Mouse (Mus musculus): ENCODE results near the gene Dtx4. TPM values are rescaled to one million over a fixed set of nuclear protein-coding genes. Genes with fewer than 3 reads are reported as not detected.
"Not testable (repeated sequence)": the region's sequence is repeated elsewhere in the genome, so short reads cannot be mapped to it uniquely, and the experiment has no call there.

Dtx4 gene
- 44.1 and 50.6 TPM in 2 replicates for polyA plus RNA-seq (2014; fragmentation: Nextera tagmentation; extraction: Ambion mirVana)

GRCm38 (mm10) chr19:12501370-12502347 lies at the start of gene Dtx4:
Gene Dtx4 (minus strand): TSS chr19:12501454.
- H3K9me3 ChIP-seq (ENCODE audit: control insufficient read depth, low read length), result no peaks in the 10 kb centered on the region
- no peaks in the 10 kb centered on the region for H3K27me3 ChIP-seq (ENCODE audit: control insufficient read depth, insufficient read depth, low read length)
- H3K4me2 ChIP-seq (replicated peaks), result peak within 1 kb of the TSS; percentile 82
- DNase-seq (ENCODE audit: low spot score) (peak; percentile 96), ATAC-seq (ENCODE audit: low FRiP score) (peak; percentile 91)
- H3K36me3 ChIP-seq (replicated peaks; ENCODE audit: control insufficient read depth, insufficient read depth), result peaks cover 7% of the 10 kb centered on the region; the same call in 1 of the 2 replicates
- peak within 1 kb of the TSS; percentile 96 for H3K4me3 ChIP-seq (replicated peaks; ENCODE audit: low read length)
- WGBS, result under 1% methylated on average over 74 of the region's 80 CpGs
- peaks cover 23% of the 10 kb centered on the region for H3K4me1 ChIP-seq (replicated peaks; ENCODE audit: control insufficient read depth, insufficient read depth, low read length)
- H3K27ac ChIP-seq, result peak within 1 kb of the TSS; percentile 97
- H3K9ac ChIP-seq, result peak within 1 kb of the TSS; percentile 97

- WGBS, result 46% methylated on average over 5 of the region's 5 CpGs
- no peak for DNase-seq (ENCODE audit: low spot score)
- H3K4me1 ChIP-seq (replicated peaks; ENCODE audit: control insufficient read depth, insufficient read depth, low read length), result no peaks in the 10 kb centered on the region
- H3K27me3 ChIP-seq (ENCODE audit: control insufficient read depth, insufficient read depth, low read length), result no peaks in the 10 kb centered on the region
- H3K27ac ChIP-seq, result no peak overlapping the region
- H3K9ac ChIP-seq, result no peak overlapping the region
- no peak for ATAC-seq (ENCODE audit: low FRiP score)
- H3K36me3 ChIP-seq (replicated peaks; ENCODE audit: control insufficient read depth, insufficient read depth), result no peaks in the 10 kb centered on the region
- H3K9me3 ChIP-seq (ENCODE audit: control insufficient read depth, low read length), result no peaks in the 10 kb centered on the region
- no peak overlapping the region for H3K4me3 ChIP-seq (replicated peaks; ENCODE audit: low read length)
- no peak overlapping the region for H3K4me2 ChIP-seq (replicated peaks)
These were observed 49.0 kb upstream of the Dtx4 start for GRCm38 (mm10) chr19:12550005-12550942.

GRCm38 (mm10) chr19:12549166-12549565 lies 47.9 kb upstream of the Dtx4 start:
- ATAC-seq (ENCODE audit: low FRiP score), result no peak
- WGBS, result 84% methylated on average over 5 of the region's 5 CpGs

GRCm38 (mm10) chr19:12545440-12545839 lies 44.2 kb upstream of the Dtx4 start, which contains the start of gene Fam111a:
Gene Fam111a (plus strand): TSS chr19:12545740.
- H3K9me3 ChIP-seq (ENCODE audit: control insufficient read depth, low read length); H3K27me3 ChIP-seq (ENCODE audit: control insufficient read depth, insufficient read depth, low read length); H3K4me1 ChIP-seq (replicated peaks; ENCODE audit: control insufficient read depth, insufficient read depth, low read length); H3K4me2 ChIP-seq (replicated peaks); H3K27ac ChIP-seq; H3K36me3 ChIP-seq (replicated peaks; ENCODE audit: control insufficient read depth, insufficient read depth); DNase-seq (ENCODE audit: low spot score); H3K9ac ChIP-seq; H3K4me3 ChIP-seq (replicated peaks; ENCODE audit: low read length); ATAC-seq (ENCODE audit: low FRiP score): not testable (repeated sequence)
- 96% methylated on average over 11 of the region's 11 CpGs for WGBS

More at GRCm38 (mm10) chr19:12549166-12549565, 47.9 kb upstream of the Dtx4 start:
- DNase-seq (ENCODE audit: low spot score), result no peak
- no peak overlapping the region for H3K4me2 ChIP-seq (replicated peaks)
- no peaks in the 10 kb centered on the region for H3K36me3 ChIP-seq (replicated peaks; ENCODE audit: control insufficient read depth, insufficient read depth)
- no peaks in the 10 kb centered on the region for H3K9me3 ChIP-seq (ENCODE audit: control insufficient read depth, low read length)
- H3K27me3 ChIP-seq (ENCODE audit: control insufficient read depth, insufficient read depth, low read length), result no peaks in the 10 kb centered on the region
- no peaks in the 10 kb centered on the region for H3K4me1 ChIP-seq (replicated peaks; ENCODE audit: control insufficient read depth, insufficient read depth, low read length)
- no peak overlapping the region for H3K4me3 ChIP-seq (replicated peaks; ENCODE audit: low read length)
- no peak overlapping the region for H3K27ac ChIP-seq
- no peak overlapping the region for H3K9ac ChIP-seq

- no peak for ATAC-seq (ENCODE audit: low FRiP score)
- H3K4me2 ChIP-seq (replicated peaks), result no peak overlapping the region
- no peak overlapping the region for H3K4me3 ChIP-seq (replicated peaks; ENCODE audit: low read length)
- H3K4me1 ChIP-seq (replicated peaks; ENCODE audit: control insufficient read depth, insufficient read depth, low read length), result no peaks in the 10 kb centered on the region
- H3K36me3 ChIP-seq (replicated peaks; ENCODE audit: control insufficient read depth, insufficient read depth), result no peaks in the 10 kb centered on the region
- WGBS, result 38% methylated on average over 2 of the region's 2 CpGs
- no peak overlapping the region for H3K27ac ChIP-seq
- DNase-seq (ENCODE audit: low spot score), result no peak
- no peaks in the 10 kb centered on the region for H3K27me3 ChIP-seq (ENCODE audit: control insufficient read depth, insufficient read depth, low read length)
- H3K9ac ChIP-seq, result no peak overlapping the region
- H3K9me3 ChIP-seq (ENCODE audit: control insufficient read depth, low read length), result no peaks in the 10 kb centered on the region
These were observed 40.4 kb upstream of the Dtx4 start for GRCm38 (mm10) chr19:12541644-12542043.

GRCm38 (mm10) chr19:12540727-12541126 lies 39.5 kb upstream of the Dtx4 start:
- 77% methylated on average over 3 of the region's 3 CpGs for WGBS
- no peak overlapping the region for H3K4me3 ChIP-seq (replicated peaks; ENCODE audit: low read length)
- no peak overlapping the region for H3K27ac ChIP-seq
- no peak for ATAC-seq (ENCODE audit: low FRiP score)
- H3K27me3 ChIP-seq (ENCODE audit: control insufficient read depth, insufficient read depth, low read length), result no peaks in the 10 kb centered on the region
- no peaks in the 10 kb centered on the region for H3K4me1 ChIP-seq (replicated peaks; ENCODE audit: control insufficient read depth, insufficient read depth, low read length)
- no peaks in the 10 kb centered on the region for H3K9me3 ChIP-seq (ENCODE audit: control insufficient read depth, low read length)
- H3K4me2 ChIP-seq (replicated peaks), result no peak overlapping the region
- no peak overlapping the region for H3K9ac ChIP-seq
- no peak for DNase-seq (ENCODE audit: low spot score)
- no peaks in the 10 kb centered on the region for H3K36me3 ChIP-seq (replicated peaks; ENCODE audit: control insufficient read depth, insufficient read depth)

- Histone ChIP-seq H3K4me2 (replicated peaks) (no peak overlapping the region), H3K4me3 (replicated peaks; ENCODE audit: low read length) (no peak overlapping the region), H3K27ac (no peak overlapping the region), H3K4me1 (replicated peaks; ENCODE audit: control insufficient read depth, insufficient read depth, low read length) (no peaks in the 10 kb centered on the region), H3K9me3 (ENCODE audit: control insufficient read depth, low read length) (no peaks in the 10 kb centered on the region), H3K27me3 (ENCODE audit: control insufficient read depth, insufficient read depth, low read length) (no peaks in the 10 kb centered on the region), H3K9ac (no peak overlapping the region), H3K36me3 (replicated peaks; ENCODE audit: control insufficient read depth, insufficient read depth) (no peaks in the 10 kb centered on the region)
- no peak for DNase-seq (ENCODE audit: low spot score)
- 86% methylated on average over 1 of the region's 1 CpGs for WGBS
- no peak for ATAC-seq (ENCODE audit: low FRiP score)
These were observed 38.7 kb upstream of the Dtx4 start for GRCm38 (mm10) chr19:12539975-12540374.

- H3K36me3 ChIP-seq (replicated peaks; ENCODE audit: control insufficient read depth, insufficient read depth), result no peaks in the 10 kb centered on the region
- no peak for ATAC-seq (ENCODE audit: low FRiP score)
- no peaks in the 10 kb centered on the region for H3K9me3 ChIP-seq (ENCODE audit: control insufficient read depth, low read length)
- H3K27ac ChIP-seq, result no peak overlapping the region
- H3K27me3 ChIP-seq (ENCODE audit: control insufficient read depth, insufficient read depth, low read length), result no peaks in the 10 kb centered on the region
- H3K4me2 ChIP-seq (replicated peaks), result no peak overlapping the region
- no peaks in the 10 kb centered on the region for H3K4me1 ChIP-seq (replicated peaks; ENCODE audit: control insufficient read depth, insufficient read depth, low read length)
- no peak for DNase-seq (ENCODE audit: low spot score)
- H3K9ac ChIP-seq, result no peak overlapping the region
- H3K4me3 ChIP-seq (replicated peaks; ENCODE audit: low read length), result no peak overlapping the region
These were observed 35.9 kb upstream of the Dtx4 start for GRCm38 (mm10) chr19:12537168-12537567.

- H3K9me3 ChIP-seq (ENCODE audit: control insufficient read depth, low read length), result no peaks in the 10 kb centered on the region
- no peak overlapping the region for H3K9ac ChIP-seq
- H3K4me3 ChIP-seq (replicated peaks; ENCODE audit: low read length), result no peak overlapping the region
- ATAC-seq (ENCODE audit: low FRiP score) (no peak), DNase-seq (ENCODE audit: low spot score) (no peak)
- no peaks in the 10 kb centered on the region for H3K4me1 ChIP-seq (replicated peaks; ENCODE audit: control insufficient read depth, insufficient read depth, low read length)
- no peak overlapping the region for H3K27ac ChIP-seq
- no peaks in the 10 kb centered on the region for H3K27me3 ChIP-seq (ENCODE audit: control insufficient read depth, insufficient read depth, low read length)
- WGBS, result 64% methylated on average over 4 of the region's 4 CpGs
- H3K36me3 ChIP-seq (replicated peaks; ENCODE audit: control insufficient read depth, insufficient read depth), result no peaks in the 10 kb centered on the region
- no peak overlapping the region for H3K4me2 ChIP-seq (replicated peaks)
These were observed 22.1 kb upstream of the Dtx4 start for GRCm38 (mm10) chr19:12523377-12523776.
